In the genomic region with DNA sequence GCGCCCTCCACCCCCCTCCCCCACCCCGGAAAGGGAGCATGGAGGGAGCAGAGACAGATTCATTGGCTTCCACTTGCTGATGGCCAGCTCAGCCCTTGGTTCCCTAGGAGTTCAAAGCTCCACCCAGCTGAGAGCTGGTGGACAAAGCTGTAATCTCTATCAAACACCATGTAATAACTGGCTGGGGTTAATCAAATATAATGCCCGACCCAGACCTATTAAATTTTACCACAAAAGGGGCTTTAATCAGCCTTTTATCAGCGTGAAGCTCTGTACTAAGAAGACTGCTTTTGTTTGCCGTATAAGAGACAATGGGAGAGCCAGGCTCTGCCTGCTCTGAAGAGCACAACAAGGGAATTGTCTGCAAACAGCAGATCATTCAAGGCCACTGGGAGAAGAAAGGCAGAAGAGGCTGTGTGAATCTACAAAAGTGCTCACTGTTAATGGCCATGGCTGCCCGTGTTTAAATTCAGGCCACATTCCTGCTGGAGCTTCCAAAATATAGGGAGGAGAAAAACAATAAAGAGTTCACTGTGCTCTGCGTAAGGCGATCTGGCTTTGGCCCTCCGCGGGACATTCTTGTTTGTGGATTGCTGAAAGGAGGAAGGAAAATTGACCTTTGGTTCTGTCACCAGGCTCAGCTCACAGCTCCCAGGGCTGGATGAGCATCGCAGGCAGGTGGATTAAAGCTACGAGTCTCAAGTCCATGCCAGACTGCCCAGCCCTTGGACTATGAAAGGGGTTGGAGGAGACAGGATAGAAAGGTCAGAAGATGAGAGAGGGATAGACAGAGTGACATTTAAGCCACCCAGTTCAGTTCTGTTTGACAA, we compare ENCODE assay signal across 8 mouse cellular contexts.
DNase-seq lines count a peak whose midpoint lies in the region; ATAC-seq and TF ChIP-seq lines count a peak whose summit lies in the region.

No protein-coding gene starts in this region.

- H3K4me3 ChIP-seq in testis, adult 2 months (ENCODE audit: control insufficient read depth, low read depth, low read length) = no peak overlapping the region
- H3K4me3 ChIP-seq in hindbrain, embryonic 16.5 days (ENCODE audit: low read length) = no peak overlapping the region
- H3K4me3 ChIP-seq in limb, embryonic 13.5 days = no peak overlapping the region
- H3K4me3 ChIP-seq in small intestine, adult 2 months (ENCODE audit: low read depth, low read length) = no peak overlapping the region

- H3K4me1 ChIP-seq in testis, adult 2 months (ENCODE audit: control insufficient read depth, insufficient read depth, low read length) = peaks cover 12% of the 10 kb centered on the region
- H3K4me1 ChIP-seq in hindbrain, embryonic 16.5 days (ENCODE audit: control insufficient read depth, insufficient read depth, low read depth, low read length) = peaks cover 21% of the 10 kb centered on the region
- H3K4me1 ChIP-seq in limb, embryonic 13.5 days = peaks cover 13% of the 10 kb centered on the region
- H3K4me1 ChIP-seq in small intestine, adult 2 months (ENCODE audit: control insufficient read depth, insufficient read depth, insufficient read length, low read length) = peaks cover 6% of the 10 kb centered on the region; the same call in 1 of the 2 replicates

- TF ChIP-seq CTCF in testis, adult 2 months (IDR thresholded peaks at IDR 0.05; ENCODE audit: control insufficient read depth, insufficient read depth, insufficient replicate concordance, low read depth, low read length) = no peak
- TF ChIP-seq CTCF in small intestine, adult 2 months (IDR thresholded peaks at IDR 0.05; ENCODE audit: extremely low read depth, insufficient read length, insufficient replicate concordance, low read depth, low read length) = no peak

- H3K27me3 ChIP-seq in testis, adult 2 months (ENCODE audit: control insufficient read depth, insufficient read depth, low read length) = no peaks in the 10 kb centered on the region
- H3K27me3 ChIP-seq in hindbrain, embryonic 16.5 days (replicated peaks; ENCODE audit: control insufficient read depth, insufficient read depth, low read length) = 0 out of 2 replicates have a peak, but pooled peaks cover 3% of the 10 kb centered on the region
- no peaks in the 10 kb centered on the region for H3K27me3 ChIP-seq in limb, embryonic 13.5 days
- H3K27me3 ChIP-seq in small intestine, adult 2 months (ENCODE audit: control insufficient read depth, insufficient read depth, low read length) = no peaks in the 10 kb centered on the region

- peak overlapping the region; percentile 66 for H3K27ac ChIP-seq in testis, adult 2 months (ENCODE audit: control insufficient read depth, insufficient read depth, low read depth, low read length)
- H3K27ac ChIP-seq in hindbrain, embryonic 16.5 days (ENCODE audit: low read depth, low read length) = peak overlapping the region; percentile 44; the same call in 1 of the 2 replicates
- H3K27ac ChIP-seq in limb, embryonic 13.5 days = no peak overlapping the region
- peak overlapping the region; percentile 32 for H3K27ac ChIP-seq in small intestine, adult 2 months (ENCODE audit: insufficient read depth, low read depth, low read length)

- peaks cover 3% of the 10 kb centered on the region for H3K9me3 ChIP-seq in hindbrain, embryonic 16.5 days (ENCODE audit: control insufficient read depth, low read length)
- H3K9me3 ChIP-seq in limb, embryonic 13.5 days = peaks cover 10% of the 10 kb centered on the region

- 12% methylated on average over 12 of the region's 12 CpGs for WGBS in hindbrain, embryonic 16.5 days
- WGBS in limb, embryonic 13.5 days = 41% methylated on average over 12 of the region's 12 CpGs
- WGBS in small intestine, adult 2 months = 32% methylated on average over 12 of the region's 12 CpGs

- H3K36me3 ChIP-seq in testis, adult 2 months (ENCODE audit: control insufficient read depth, insufficient read depth, low read length) = no peaks in the 10 kb centered on the region
- H3K36me3 ChIP-seq in hindbrain, embryonic 16.5 days (ENCODE audit: control insufficient read depth, insufficient read depth, low read length) = no peaks in the 10 kb centered on the region
- H3K36me3 ChIP-seq in limb, embryonic 13.5 days = no peaks in the 10 kb centered on the region
- no peaks in the 10 kb centered on the region for H3K36me3 ChIP-seq in small intestine, adult 2 months (ENCODE audit: control insufficient read depth, insufficient read depth, low read length)

- TF ChIP-seq POLR2A in testis, adult 2 months (IDR thresholded peaks at IDR 0.05; ENCODE audit: control insufficient read depth, low read depth, low read length) = no peak
- TF ChIP-seq POLR2A in small intestine, adult 2 months (IDR thresholded peaks at IDR 0.05; ENCODE audit: low read depth, low read length) = no peak

- no peak for DNase-seq in testis, postnatal 14 days (ENCODE audit: low spot score)
- DNase-seq in heart, adult 9 months (ENCODE audit: low spot score in 2 of 2) = no peak
- DNase-seq in spleen, postnatal 10 days (ENCODE audit: low spot score in 2 of 2) = no peak

- 0 out of 2 replicates have a peak overlapping the region, but pooled peaks have one; percentile 17 for H3K4me2 ChIP-seq in hindbrain, embryonic 16.5 days (ENCODE audit: low read length)
- peak overlapping the region; percentile 21; the same call in 1 of the 2 replicates for H3K4me2 ChIP-seq in limb, embryonic 13.5 days (replicated peaks)

- ATAC-seq in hindbrain, embryonic 16.5 days = peak; percentile 71
- peak; percentile 26; the same call in 1 of the 2 replicates for ATAC-seq in limb, embryonic 13.5 days (ENCODE audit: low FRiP score, low read depth)
- ATAC-seq in CD4-positive, CD25-positive, alpha-beta regulatory T cell, adult 4 months = no peak

- H3K9ac ChIP-seq in hindbrain, embryonic 16.5 days (ENCODE audit: low read depth, low read length) = peak overlapping the region; percentile 20; the same call in 1 of the 2 replicates
- H3K9ac ChIP-seq in limb, embryonic 13.5 days = no peak overlapping the region
